Mouse (Mus musculus) intestine, embryonic 16.5 days (tissue): ENCODE measurements around the gene Inha. TPM values are rescaled to one million over a fixed set of nuclear protein-coding genes. Genes with fewer than 3 reads are reported as not detected.

ENCODE experiments used
- ATAC-seq: fragments of 200-750 bp; cut with Nextera tagmentation; 2 replicates; pipeline ENCODE4 v1.8.0; 2017; ENCODE audit warnings: moderate TSS enrichment, moderate library complexity
- H3K27ac ChIP-seq: fragments of 300-500 bp; sonication (generic); 2 replicates; pipeline ENCODE4 v1.5.1; 2014; ENCODE audit warnings: mild to moderate bottlenecking, low read length
- H3K27me3 ChIP-seq: fragments of 300-500 bp; sonication (generic); replicated peaks from 2 replicates; pipeline ENCODE4 v1.6.1; 2014; ENCODE audit warnings: low read length, control low read depth, mixed read lengths; ENCODE audit not compliant: control insufficient read depth, insufficient read depth
- H3K36me3 ChIP-seq: fragments of 300-500 bp; sonication (generic); 2 replicates; pipeline ENCODE4 v1.6.1; 2014; ENCODE audit warnings: low read length, control low read depth; ENCODE audit not compliant: control insufficient read depth, insufficient read depth
- H3K4me1 ChIP-seq: fragments of 300-500 bp; sonication (generic); 2 replicates; pipeline ENCODE4 v1.6.1; 2014; ENCODE audit warnings: low read length, control low read depth, mixed read lengths; ENCODE audit not compliant: control insufficient read depth, insufficient read depth
- H3K4me2 ChIP-seq: fragments of 300-500 bp; sonication (generic); 2 replicates; pipeline ENCODE4 v1.6.1; 2014; ENCODE audit warnings: low read depth, low read length, control low read depth
- H3K4me3 ChIP-seq: fragments of 300-500 bp; sonication (generic); 2 replicates; pipeline ENCODE4 v1.5.1; 2014; ENCODE audit warnings: mild to moderate bottlenecking, low read length
- H3K9ac ChIP-seq: fragments of 300-500 bp; sonication (generic); 2 replicates; pipeline ENCODE4 v1.6.1; 2014; ENCODE audit warnings: low read depth, low read length
- H3K9me3 ChIP-seq: fragments of 300-500 bp; sonication (generic); 2 replicates; pipeline ENCODE4 v1.6.1; 2016; ENCODE audit warnings: low read length, control low read depth; ENCODE audit not compliant: control insufficient read depth
- WGBS: fragments of 180-500 bp; shearing (Covaris S2); extraction: QIAGEN DNeasy Blood & Tissue Kit; methylation state at CpG from one replicate; pipeline ENCODE4 v1.1.7; 2014; 5-methylcytosine and 5-hydroxymethylcytosine counted together
- polyA plus RNA-seq: library from polyadenylated mRNA; unstranded; fragments of >200 nt; fragmentation: Nextera tagmentation; extraction: Ambion mirVana; gene quantifications from 2 replicates; pipeline ENCODE4 v1.2.1, GENCODE M21; 2015

Inha gene
- polyA plus RNA-seq, 1 experiment from 2014 or later = 7.3 TPM

GRCm38 (mm10) chr1:75502945-75503650 is 3.8 kb upstream of the Inha start:
- Histone ChIP-seq H3K9ac (peak overlapping the region; percentile 24; the same call in 1 of the 2 replicates), H3K27ac (no peak overlapping the region), H3K4me3 (no peak overlapping the region), H3K9me3 (no peaks in the 10 kb centered on the region), H3K36me3 (peaks cover 21% of the 10 kb centered on the region), H3K4me2 (no peak overlapping the region), H3K4me1 (peaks cover 29% of the 10 kb centered on the region), H3K27me3 (no peaks in the 10 kb centered on the region)
- 86% methylated on average over 25 of the region's 25 CpGs for WGBS
- ATAC-seq = no peak

- peak overlapping the region; percentile 12; the same call in 1 of the 2 replicates for H3K4me3 ChIP-seq
- no peaks in the 10 kb centered on the region for H3K27me3 ChIP-seq
- H3K36me3 ChIP-seq = peaks cover 19% of the 10 kb centered on the region
- no peak for ATAC-seq
- peak overlapping the region; percentile 97; the same call in 1 of the 2 replicates for H3K4me2 ChIP-seq
- 71% methylated on average over 23 of the region's 23 CpGs for WGBS
- H3K27ac ChIP-seq = no peak overlapping the region
- H3K4me1 ChIP-seq = peaks cover 29% of the 10 kb centered on the region
- H3K9ac ChIP-seq = peak overlapping the region; percentile 24; the same call in 1 of the 2 replicates
- no peaks in the 10 kb centered on the region for H3K9me3 ChIP-seq
Measured at GRCm38 (mm10) chr1:75503651-75503980, 3.3 kb upstream of the Inha start.

- no peaks in the 10 kb centered on the region for H3K27me3 ChIP-seq
- H3K27ac ChIP-seq = no peak overlapping the region
- H3K9ac ChIP-seq = peak overlapping the region; percentile 94
- H3K4me1 ChIP-seq = peaks cover 33% of the 10 kb centered on the region
- 60% methylated on average over 9 of the region's 9 CpGs for WGBS
- H3K36me3 ChIP-seq = peaks cover 16% of the 10 kb centered on the region
- no peak for ATAC-seq
- H3K4me3 ChIP-seq = peak overlapping the region; percentile 72
- H3K4me2 ChIP-seq = peak overlapping the region; percentile 97
- H3K9me3 ChIP-seq = no peaks in the 10 kb centered on the region
Measured at GRCm38 (mm10) chr1:75504256-75505045, 2.4 kb upstream of the Inha start.

GRCm38 (mm10) chr1:75505159-75505955 is 1.5 kb upstream of the Inha start:
- peak overlapping the region; percentile 97 for H3K4me2 ChIP-seq
- H3K27me3 ChIP-seq = no peaks in the 10 kb centered on the region
- under 1% methylated on average over 84 of the region's 84 CpGs for WGBS
- H3K4me1 ChIP-seq = peaks cover 41% of the 10 kb centered on the region
- peak overlapping the region; percentile 72 for H3K4me3 ChIP-seq
- ATAC-seq = peak; percentile 58
- no peaks in the 10 kb centered on the region for H3K9me3 ChIP-seq
- peak overlapping the region; percentile 99 for H3K27ac ChIP-seq
- H3K36me3 ChIP-seq = peaks cover 13% of the 10 kb centered on the region
- H3K9ac ChIP-seq = peak overlapping the region; percentile 94

- peak within 1 kb of the TSS; percentile 72 for H3K4me3 ChIP-seq
- H3K4me1 ChIP-seq = peaks cover 49% of the 10 kb centered on the region
- no peaks in the 10 kb centered on the region for H3K27me3 ChIP-seq
- H3K36me3 ChIP-seq = peaks cover 10% of the 10 kb centered on the region
- peak within 1 kb of the TSS; percentile 94 for H3K9ac ChIP-seq
- peak within 1 kb of the TSS; percentile 97 for H3K4me2 ChIP-seq
- H3K9me3 ChIP-seq = no peaks in the 10 kb centered on the region
- peak; percentile 91 for ATAC-seq
- H3K27ac ChIP-seq = peak within 1 kb of the TSS; percentile 99
- WGBS = under 1% methylated on average over 62 of the region's 65 CpGs
Measured at GRCm38 (mm10) chr1:75505956-75506831, 683 bp upstream of the Inha start, which contains the start of gene Obsl1. Gene Obsl1, minus strand, starts transcription at chr1:75506452.

DNA sequence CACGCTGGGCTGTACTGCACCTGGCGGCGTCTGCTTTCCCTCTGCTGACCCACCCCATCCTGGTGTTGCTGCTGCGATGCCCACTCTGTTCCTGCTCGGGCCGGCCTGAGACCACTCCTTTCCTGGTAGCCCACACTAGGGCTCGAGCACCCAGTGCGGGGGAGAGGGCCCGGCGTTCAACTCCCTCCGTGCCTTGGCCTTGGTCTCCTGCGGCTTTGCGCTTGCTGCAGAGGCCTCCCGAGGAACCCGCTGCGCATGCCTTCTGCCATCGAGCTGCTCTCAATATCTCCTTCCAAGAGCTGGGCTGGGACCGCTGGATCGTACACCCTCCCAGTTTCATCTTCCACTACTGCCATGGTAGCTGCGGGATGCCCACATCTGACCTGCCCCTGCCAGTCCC is 2.7 kb downstream of the Inha start:
- Histone ChIP-seq H3K36me3 (no peaks in the 10 kb centered on the region), H3K27me3 (no peaks in the 10 kb centered on the region), H3K4me2 (no peak overlapping the region), H3K27ac (no peak overlapping the region), H3K9me3 (no peaks in the 10 kb centered on the region), H3K9ac (peak overlapping the region; percentile 37), H3K4me1 (peaks cover 44% of the 10 kb centered on the region), H3K4me3 (no peak overlapping the region)
- WGBS = 62% methylated on average over 20 of the region's 20 CpGs
- ATAC-seq = no peak

GRCm38 (mm10) chr1:75510154-75510553 is 3.3 kb downstream of the Inha start:
- ATAC-seq = no peak
- no peaks in the 10 kb centered on the region for H3K9me3 ChIP-seq
- 76% methylated on average over 5 of the region's 5 CpGs for WGBS
- H3K4me1 ChIP-seq = peaks cover 43% of the 10 kb centered on the region
- H3K36me3 ChIP-seq = no peaks in the 10 kb centered on the region
- H3K4me2 ChIP-seq = no peak overlapping the region
- no peak overlapping the region for H3K9ac ChIP-seq
- no peak overlapping the region for H3K4me3 ChIP-seq
- no peaks in the 10 kb centered on the region for H3K27me3 ChIP-seq
- H3K27ac ChIP-seq = peak overlapping the region; percentile 27; the same call in 1 of the 2 replicates

DNA sequence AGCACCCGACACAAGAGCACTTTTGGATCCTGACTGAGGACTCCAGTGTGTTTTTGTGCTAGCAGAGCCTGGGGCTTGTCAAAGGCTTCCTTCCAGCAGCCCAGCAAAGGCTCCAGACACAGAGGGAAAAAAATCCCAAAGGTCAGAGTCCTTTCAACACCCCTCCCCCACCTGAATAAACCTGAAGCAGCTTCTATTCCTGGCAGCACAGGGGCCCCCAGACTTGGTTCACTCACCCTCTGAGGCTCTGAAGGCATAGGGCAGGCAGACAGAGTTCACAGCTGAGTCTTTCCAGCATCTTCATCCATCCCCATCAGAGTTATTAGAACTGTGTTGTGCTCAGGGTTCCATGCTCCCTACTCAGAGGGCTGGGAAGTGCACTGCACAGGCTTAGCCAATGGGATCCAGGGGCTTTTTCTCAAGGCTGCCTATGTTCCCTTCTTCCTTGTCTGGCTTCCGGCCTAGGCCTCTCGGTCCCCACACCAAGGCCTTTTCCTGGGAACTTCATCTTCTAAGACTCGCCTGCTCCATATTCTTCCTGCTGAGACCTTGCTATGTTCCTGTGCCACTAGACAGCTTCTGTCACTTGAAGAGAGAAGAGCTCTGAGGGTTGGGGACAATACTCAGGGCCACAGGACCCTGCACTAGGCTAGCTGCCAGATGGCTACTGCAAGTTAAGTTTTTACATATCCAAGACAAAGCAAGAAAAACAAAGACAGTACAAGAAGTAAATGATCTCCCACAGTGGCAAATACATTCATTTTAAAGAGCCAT is 4.7 kb downstream of the Inha start:
- Histone ChIP-seq H3K9ac (peak overlapping the region; percentile 40; the same call in 1 of the 2 replicates), H3K27me3 (no peaks in the 10 kb centered on the region), H3K4me3 (no peak overlapping the region), H3K9me3 (no peaks in the 10 kb centered on the region), H3K27ac (peak overlapping the region; percentile 87), H3K4me1 (peaks cover 41% of the 10 kb centered on the region), H3K36me3 (no peaks in the 10 kb centered on the region), H3K4me2 (0 out of 2 replicates have a peak overlapping the region, but pooled peaks have one; percentile 22)
- 37% methylated on average over 4 of the region's 4 CpGs for WGBS
- peak; percentile 78 for ATAC-seq
